10 mouse cellular contexts compared by ENCODE assay signal in genomic region chr1:120207568-120207967, GRCm38 (mm10).
DNase-seq lines count a peak whose midpoint lies in the region; ATAC-seq and TF ChIP-seq lines count a peak whose summit lies in the region.
"Had no signal": no experiment of that assay in that cellular context is flagged by ENCODE, and none has a peak within 500 bp of the region (broad histone marks: within the 10 kb centered on the region; RNA-seq: fewer than 3 reads in every experiment).

No protein-coding gene starts in this region.

- H3K4me1 ChIP-seq in midbrain, embryonic 14.5 days (ENCODE audit: control insufficient read depth, insufficient read depth, low read length), result no peaks in the 10 kb centered on the region
- H3K4me1 ChIP-seq in midbrain, embryonic 10.5 days, result no peaks in the 10 kb centered on the region
- H3K4me1 ChIP-seq in intestine, postnatal 0 days (replicated peaks; ENCODE audit: control insufficient read depth, insufficient read depth, low read length), result no peaks in the 10 kb centered on the region
- H3K4me1 ChIP-seq: heart, embryonic 13.5 days had no signal

- H3K4me3 ChIP-seq in midbrain, embryonic 14.5 days (replicated peaks; ENCODE audit: low read depth, low read length), result no peak overlapping the region
- no peak overlapping the region for H3K4me3 ChIP-seq in midbrain, embryonic 10.5 days
- H3K4me3 ChIP-seq in intestine, postnatal 0 days (ENCODE audit: low read depth, low read length), result no peak overlapping the region
- H3K4me3 ChIP-seq: heart, embryonic 13.5 days had no signal

- H3K27ac ChIP-seq in midbrain, embryonic 14.5 days (replicated peaks; ENCODE audit: low read depth, low read length), result no peak overlapping the region
- H3K27ac ChIP-seq in midbrain, embryonic 10.5 days (replicated peaks), result no peak overlapping the region
- H3K27ac ChIP-seq in intestine, postnatal 0 days (ENCODE audit: low read depth, low read length), result no peak overlapping the region
- H3K27ac ChIP-seq: heart, embryonic 13.5 days; macrophage had no signal

- WGBS in midbrain, embryonic 14.5 days, result 35% methylated on average over 6 of the region's 6 CpGs
- 71% methylated on average over 6 of the region's 6 CpGs for WGBS in midbrain, embryonic 10.5 days
- 60% methylated on average over 6 of the region's 6 CpGs for WGBS in intestine, postnatal 0 days

- H3K36me3 ChIP-seq in midbrain, embryonic 14.5 days (ENCODE audit: control insufficient read depth, insufficient read depth, low read length), result no peaks in the 10 kb centered on the region
- H3K36me3 ChIP-seq in midbrain, embryonic 10.5 days, result no peaks in the 10 kb centered on the region
- H3K36me3 ChIP-seq in intestine, postnatal 0 days (ENCODE audit: control insufficient read depth, insufficient read depth), result no peaks in the 10 kb centered on the region
- H3K36me3 ChIP-seq: heart, embryonic 13.5 days had no signal

- no peak overlapping the region for H3K4me2 ChIP-seq in midbrain, embryonic 14.5 days (ENCODE audit: low read length)
- no peak overlapping the region for H3K4me2 ChIP-seq in intestine, postnatal 0 days (replicated peaks; ENCODE audit: low read depth)
- H3K4me2 ChIP-seq: heart, embryonic 13.5 days had no signal

- no peaks in the 10 kb centered on the region for H3K9me3 ChIP-seq in midbrain, embryonic 14.5 days (ENCODE audit: control insufficient read depth, low read length)
- no peaks in the 10 kb centered on the region for H3K9me3 ChIP-seq in midbrain, embryonic 10.5 days (replicated peaks)
- no peaks in the 10 kb centered on the region for H3K9me3 ChIP-seq in intestine, postnatal 0 days (ENCODE audit: control insufficient read depth)
- H3K9me3 ChIP-seq: heart, embryonic 13.5 days had no signal

- ATAC-seq in midbrain, embryonic 14.5 days (ENCODE audit: low FRiP score, low TSS enrichment), result no peak
- ATAC-seq in erythroid progenitor cell, adult 5-6 weeks (replicated peaks; ENCODE audit: low FRiP score, poor library complexity, severe bottlenecking), result no peak
- ATAC-seq in intestine, postnatal 0 days, result no peak

- peak; percentile 76 for DNase-seq in midbrain, embryonic 14.5 days
- DNase-seq in midbrain, embryonic 10.5 days (ENCODE audit: low spot score), result no peak
- peak; percentile 44 for DNase-seq in cerebellum, adult 9-11 months
- peak; percentile 64 for DNase-seq in layer of hippocampus, adult 9-11 months
- DNase-seq in right cerebral cortex, postnatal 25 days, result peak; percentile 19
- no peak for DNase-seq in yolk sac, embryonic 10.5 days (ENCODE audit: low spot score)

- TF ChIP-seq CTCF in intestine, postnatal 0 days (IDR thresholded peaks at IDR 0.05; ENCODE audit: low read depth), result no peak

- H3K27me3 ChIP-seq in midbrain, embryonic 14.5 days (ENCODE audit: control insufficient read depth, insufficient read depth, low read length), result no peaks in the 10 kb centered on the region
- H3K27me3 ChIP-seq in midbrain, embryonic 10.5 days (ENCODE audit: low read depth, poor library complexity, severe bottlenecking), result no peaks in the 10 kb centered on the region
- no peaks in the 10 kb centered on the region for H3K27me3 ChIP-seq in intestine, postnatal 0 days (replicated peaks; ENCODE audit: control insufficient read depth, insufficient read depth, low read length)
- H3K27me3 ChIP-seq: heart, embryonic 13.5 days had no signal

- no peak overlapping the region for H3K9ac ChIP-seq in midbrain, embryonic 14.5 days (replicated peaks; ENCODE audit: low read length)
- H3K9ac ChIP-seq in intestine, postnatal 0 days (ENCODE audit: low read depth, low read length), result no peak overlapping the region
- H3K9ac ChIP-seq: heart, embryonic 13.5 days had no signal

Comparison
In these comparisons a context has a peak if more than half of its experiments do, and no peak if none do; other contexts are left out.
1. DNase-seq: peak in midbrain, embryonic 14.5 days (single experiment), cerebellum, adult 9-11 months (single experiment), layer of hippocampus, adult 9-11 months (single experiment) and right cerebral cortex, postnatal 25 days (single experiment); none in midbrain, embryonic 10.5 days (single experiment) and yolk sac, embryonic 10.5 days (single experiment).